Mouse (Mus musculus) cerebellum, adult 11-12 months (tissue): ENCODE data around the gene A630095N17Rik.
"Not testable (repeated sequence)": the region's sequence is repeated elsewhere in the genome, so short reads cannot be mapped to it uniquely, and the experiment has no call there.

ENCODE experiments used
- DNase-seq: peaks from one replicate; pipeline ENCODE4 v3.0.0; 2022

A630095N17Rik gene

DNA sequence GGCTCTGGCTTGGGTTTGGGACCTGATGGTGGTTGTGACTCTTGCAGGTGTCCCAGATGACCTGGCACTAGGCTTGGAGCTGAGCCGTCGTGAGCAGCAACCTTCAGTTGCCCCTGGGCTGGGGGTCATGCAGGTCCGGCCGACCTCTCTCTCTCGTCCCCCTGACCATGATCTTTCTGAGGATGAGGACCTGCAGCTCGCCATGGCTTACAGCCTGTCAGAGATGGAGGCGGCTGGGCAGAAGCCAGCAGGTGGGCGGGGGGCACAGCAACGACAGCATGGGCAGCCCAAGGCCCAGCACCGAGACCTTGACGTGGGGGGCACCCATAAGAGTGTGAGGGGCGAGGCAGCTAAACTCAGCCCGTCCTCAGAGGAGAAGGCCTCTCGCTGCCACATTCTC lies 11.5 kb upstream of the A630095N17Rik start:
- DNase-seq = no peak

DNA sequence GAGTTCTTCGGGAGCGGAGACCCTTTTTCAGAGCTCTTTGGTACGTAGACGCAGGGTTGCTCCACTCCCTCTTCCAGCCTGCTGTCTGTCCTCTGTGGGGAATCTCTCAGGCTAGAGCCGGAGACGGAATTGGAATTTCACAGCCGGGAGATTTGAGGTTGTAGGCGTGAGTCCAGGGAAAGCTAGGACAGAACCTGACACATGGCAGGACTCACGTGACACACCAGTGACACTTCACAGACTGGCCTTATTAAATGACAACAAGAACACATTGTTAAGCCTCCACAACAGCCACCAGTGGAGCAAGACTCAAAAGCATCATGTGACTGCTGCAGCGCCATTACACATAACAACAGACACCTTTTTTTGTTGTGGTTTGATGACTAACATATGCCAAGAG lies 7.7 kb upstream of the A630095N17Rik start:
- peak; percentile 63 for DNase-seq

DNA sequence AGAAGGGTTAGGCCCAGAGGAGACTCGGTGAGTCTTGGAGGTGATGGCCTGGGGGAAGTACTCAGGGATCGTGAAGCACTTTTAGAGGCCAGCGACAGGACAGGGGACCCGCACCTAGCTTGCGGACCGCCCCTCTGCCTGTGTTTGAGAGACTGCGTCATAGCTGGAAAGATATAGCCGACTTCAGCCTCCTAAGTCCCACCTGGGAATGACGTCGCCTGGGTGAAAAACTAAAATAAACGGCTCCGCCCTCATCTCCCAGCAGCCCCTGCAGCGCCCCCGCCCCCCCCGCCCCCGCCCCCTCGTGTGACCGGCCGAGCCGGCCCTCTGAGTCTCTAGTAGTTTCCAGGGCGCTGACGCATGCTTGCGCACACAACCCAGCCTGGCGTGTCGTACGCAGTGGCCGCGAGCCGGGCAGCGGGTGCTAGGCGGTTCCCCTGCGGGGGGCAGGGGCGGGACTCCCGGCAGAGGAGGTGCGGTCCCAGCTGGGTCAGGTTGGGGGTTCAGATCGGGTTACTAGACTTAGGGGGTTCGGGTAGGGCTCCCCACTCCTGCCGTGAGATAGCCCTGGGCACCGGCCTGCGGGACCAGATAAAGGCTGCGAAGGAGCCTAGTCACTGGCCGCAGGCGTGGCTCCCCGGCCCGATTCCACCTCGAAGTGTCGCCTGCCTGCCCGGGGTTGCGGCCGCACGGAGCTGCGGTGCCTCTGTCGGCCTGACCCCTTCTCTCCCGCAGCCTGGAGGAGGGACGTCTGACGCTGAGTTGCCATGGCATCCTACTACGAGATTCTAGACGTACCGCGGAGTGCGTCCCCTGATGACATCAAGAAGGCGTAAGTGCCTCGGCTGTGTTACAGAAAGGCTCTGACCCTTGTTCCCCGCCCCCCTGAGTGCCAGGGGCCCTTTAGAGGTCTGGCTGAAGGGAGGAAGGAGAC lies 4.5 kb upstream of the A630095N17Rik start, which contains the start of gene Dnajb2:
Dnajb2 (plus strand) TSS at position 290 of the 934 bp plus-strand sequence.
- peak; percentile 93 for DNase-seq

DNA sequence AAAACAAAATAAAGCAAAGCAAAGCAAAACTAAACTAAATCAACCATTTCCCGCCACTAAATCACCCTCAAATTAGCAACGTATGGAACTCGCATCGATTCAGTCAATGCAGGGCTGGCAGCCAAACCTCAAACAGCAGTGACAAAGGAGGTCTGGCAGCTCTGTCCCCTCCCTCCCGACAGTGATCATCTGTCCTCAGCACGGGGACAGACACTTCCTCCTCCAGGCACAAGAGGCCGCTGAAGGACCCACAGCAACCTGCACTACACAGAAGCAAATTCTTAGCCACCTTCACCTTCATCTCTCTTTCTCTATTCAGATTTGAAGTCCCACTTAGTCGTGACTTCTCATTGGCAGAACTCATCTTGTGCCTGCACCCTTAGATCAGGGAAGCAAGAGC lies 2.7 kb upstream of the A630095N17Rik start:
- DNase-seq = peak; percentile 84

DNA sequence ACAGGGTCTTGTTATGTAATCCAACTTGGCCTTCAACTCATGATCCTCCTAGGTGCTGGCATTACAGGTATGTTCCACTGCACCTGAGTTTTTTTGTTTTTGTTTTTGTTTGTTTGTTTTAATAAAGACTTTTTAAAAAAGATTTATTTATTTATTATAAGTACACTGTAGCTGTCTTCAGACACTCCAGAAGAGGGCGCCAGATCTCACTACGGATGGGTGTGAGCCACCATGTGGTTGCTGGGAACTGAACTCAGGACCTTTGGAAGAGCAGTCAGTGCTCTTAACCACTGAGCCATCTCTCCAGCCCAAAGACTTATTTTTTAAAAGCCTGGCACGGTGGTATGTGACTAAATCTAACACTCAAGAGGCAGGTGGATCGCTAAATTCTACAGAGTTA lies 587 bp upstream of the A630095N17Rik start:
- not testable (repeated sequence) for DNase-seq

DNA sequence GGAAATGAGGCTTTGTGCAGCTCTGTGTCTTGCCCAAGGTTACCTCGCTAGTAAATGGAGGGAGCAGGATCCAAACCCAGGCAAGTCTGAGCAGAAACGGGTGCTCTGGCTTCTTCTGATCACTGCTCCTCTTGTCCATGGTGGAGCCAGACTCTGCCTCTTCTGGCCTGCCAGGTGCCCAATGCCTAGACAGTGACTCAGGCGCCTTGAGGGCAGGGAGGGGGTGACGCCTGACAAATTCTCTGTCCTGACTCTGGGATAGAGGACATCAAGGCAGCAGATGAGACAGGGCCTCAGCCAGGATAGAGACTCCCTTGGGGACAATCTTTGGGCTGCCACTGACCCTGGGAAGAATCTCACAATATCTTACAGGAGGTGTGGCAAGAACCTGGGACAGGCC lies 678 bp downstream of the A630095N17Rik start:
- DNase-seq = no peak

DNA sequence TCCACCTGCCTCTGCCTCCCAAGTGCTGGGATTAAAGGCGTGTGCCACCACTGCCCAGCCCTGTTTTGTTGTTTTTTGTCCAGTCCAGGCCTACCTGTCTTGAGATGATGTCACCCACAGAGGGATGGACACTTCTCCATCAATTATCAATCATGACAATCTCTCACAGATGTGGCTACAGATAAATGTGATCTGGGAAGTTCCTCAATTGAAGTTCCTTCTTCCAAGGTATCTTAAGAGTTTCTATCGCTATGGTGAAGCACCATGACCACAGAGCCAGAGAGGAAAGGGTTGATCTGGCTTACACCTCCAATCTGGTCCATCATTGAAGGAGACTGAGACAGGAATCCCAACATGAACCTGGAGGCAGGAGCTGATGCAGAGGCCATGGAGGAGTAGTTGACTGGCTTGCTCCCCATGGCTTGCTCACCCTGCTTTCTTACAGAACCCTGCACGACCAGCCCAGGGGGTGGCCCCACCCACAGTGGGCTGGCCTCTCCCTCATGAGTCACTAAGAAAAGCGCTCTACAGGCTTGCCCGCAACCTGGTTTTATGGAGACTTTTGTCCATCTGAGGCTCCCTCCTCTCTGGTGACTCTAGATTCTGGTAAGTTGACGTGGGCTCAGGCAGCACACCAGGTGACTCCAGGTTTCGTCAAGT lies 1.4 kb downstream of the A630095N17Rik start:
- no peak for DNase-seq

DNA sequence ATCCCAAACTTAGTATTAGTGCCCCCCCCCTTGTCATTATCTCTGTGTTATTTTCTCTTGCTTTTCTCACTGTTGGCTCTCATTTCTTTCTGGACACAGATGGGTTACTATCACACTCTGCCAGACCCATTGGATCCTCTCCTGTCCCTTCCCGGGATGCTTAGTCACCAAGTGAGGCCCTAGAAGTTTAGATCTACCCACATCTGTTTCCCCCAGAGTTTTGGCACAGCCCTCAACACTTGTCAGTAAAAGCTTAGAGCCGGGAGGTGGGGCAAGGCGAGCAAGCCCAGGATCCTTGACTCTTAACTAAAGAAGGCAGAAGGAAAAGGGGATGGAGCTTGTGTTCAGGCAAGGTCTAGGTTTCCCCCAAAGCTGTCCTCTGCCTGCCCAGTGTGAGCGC lies 2.7 kb downstream of the A630095N17Rik start:
- DNase-seq = no peak

DNA sequence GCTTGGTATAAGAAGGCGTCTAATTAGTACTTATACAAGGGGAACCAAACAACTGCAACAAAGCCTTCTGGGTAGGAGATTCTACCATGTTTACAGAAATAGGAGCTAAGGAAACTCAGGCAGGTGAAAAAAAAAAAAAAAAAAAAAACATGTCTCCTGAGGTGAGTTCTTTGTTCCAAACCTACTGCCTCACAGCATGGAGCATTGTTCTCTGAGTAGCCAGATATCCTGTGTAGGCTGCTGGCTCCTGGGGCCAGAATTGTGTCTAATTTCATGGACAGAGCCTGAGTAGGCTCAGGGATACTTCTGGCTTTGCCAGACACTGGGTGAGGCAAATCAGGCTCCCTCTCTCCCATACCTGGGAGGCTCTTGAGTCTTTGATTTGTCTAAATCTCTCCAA lies 4.2 kb downstream of the A630095N17Rik start:
- no peak for DNase-seq

DNA sequence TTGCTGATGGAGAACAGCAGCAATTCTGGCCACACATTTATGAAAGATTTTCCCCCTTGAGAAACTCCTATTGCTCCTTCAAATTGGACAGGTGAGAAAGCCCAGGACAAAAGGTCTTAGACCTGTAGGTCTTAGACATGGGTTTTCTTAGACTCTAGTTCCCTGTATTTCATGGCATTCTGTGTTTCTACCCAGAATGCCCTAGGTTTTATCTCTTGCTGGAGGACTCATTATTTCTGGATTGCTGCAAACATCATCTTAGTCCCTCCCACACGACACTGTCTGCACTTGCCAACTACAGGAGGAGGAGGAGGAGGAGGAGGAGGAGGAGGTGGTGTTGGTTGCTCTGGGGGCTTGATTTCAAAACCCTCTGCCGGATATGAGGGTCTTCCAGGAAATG lies 5.8 kb downstream of the A630095N17Rik start:
- no peak for DNase-seq

DNA sequence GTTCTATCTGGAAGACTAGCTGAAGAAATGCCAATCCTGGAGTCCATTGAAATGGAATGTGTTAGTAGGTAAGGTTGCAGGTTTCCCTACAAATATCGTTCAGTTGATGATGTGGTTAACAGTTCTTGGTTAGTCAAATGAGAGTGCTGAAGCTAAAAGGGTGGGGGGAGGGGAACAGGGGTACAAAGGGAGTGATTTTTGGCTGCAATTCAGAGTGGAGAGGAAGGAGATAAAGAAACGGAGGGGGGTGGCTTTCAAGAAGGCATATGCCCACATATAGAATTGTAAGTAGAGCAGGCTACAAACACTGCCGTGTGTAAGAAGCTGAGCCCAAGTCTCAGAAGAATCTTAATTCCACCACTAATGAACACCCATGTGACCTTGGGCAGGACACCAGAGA lies 6.4 kb downstream of the A630095N17Rik start:
- DNase-seq = no peak

DNA sequence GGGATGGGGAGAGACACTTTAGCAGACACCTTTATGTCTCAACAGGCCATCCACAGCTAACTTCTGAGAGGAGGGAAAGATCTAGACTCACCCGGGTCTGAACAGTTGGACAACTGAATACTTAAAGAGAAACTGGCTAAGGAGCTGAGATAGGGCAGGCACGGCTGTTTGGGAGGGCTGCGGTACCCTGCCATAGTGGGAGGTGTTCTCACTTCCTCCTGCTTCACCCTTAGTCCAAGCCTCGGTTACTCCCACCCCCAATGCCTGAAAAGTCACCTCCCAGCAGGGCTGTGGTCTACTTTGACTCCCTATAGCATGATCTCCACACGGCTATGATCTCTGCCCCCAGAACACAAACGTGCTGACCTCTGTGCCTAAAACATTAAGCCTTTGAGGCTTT lies 8.4 kb downstream of the A630095N17Rik start:
- no peak for DNase-seq

DNA sequence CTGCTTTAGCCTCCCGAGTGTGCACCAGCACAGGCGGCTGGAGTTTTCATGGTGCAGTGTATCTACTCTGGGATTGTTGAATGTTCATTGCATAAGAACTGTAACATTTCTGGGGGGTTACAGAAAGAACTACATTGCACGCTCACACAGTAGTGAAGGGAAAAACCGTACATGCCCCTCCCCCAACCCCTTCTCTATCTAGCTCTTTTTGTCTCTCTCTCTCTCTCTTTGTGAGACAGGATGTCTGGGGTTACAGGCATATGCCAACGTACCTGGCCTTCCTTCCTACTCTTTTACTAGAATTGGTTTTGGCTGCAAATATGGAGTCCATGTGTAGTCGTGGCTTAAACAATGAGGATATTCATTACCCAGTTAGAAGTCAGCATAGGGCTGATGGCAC lies 9.0 kb downstream of the A630095N17Rik start:
- no peak for DNase-seq

DNA sequence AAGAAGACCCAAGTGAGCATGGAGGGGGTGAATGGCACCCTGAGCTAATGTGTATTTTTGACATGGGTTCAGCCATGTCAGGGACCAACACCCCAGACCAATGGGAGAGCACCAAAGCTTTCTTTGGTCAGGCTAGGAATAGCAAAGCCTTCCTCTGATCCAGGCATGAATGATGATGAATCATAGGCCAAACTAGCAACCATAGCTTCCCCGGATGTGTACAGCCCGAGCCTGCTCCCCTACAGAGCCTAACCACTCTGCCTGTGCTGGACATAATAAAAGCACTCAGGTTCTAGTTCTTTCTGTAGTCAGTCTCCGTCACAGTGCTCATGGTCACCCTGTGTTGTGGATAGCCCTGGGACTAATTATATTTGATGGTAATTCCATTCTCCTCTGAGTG lies 10.4 kb downstream of the A630095N17Rik start:
- DNase-seq = no peak

DNA sequence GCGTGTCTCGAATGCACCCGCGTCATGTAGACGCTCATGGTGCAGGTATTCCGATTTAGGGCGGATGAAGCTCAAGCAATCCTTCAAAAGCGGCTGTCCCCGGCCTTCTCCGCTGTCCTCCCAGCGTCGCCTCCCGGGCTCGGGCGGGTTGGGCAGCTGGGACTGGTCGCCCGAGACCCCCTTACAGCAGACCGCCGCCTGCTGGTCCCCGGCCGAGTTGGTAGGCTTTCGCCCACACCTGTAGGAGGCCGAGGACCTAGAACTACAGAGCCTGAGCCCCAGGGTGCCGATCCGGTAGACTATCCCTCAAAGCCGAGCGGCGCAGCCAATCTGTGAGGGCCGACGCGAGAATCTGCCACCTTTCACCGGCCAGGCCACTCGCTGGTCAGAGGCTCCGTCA lies 12.4 kb downstream of the A630095N17Rik start, which contains the start of gene Tuba4a:
Tuba4a (minus strand) TSS at position 335 of the 400 bp plus-strand sequence.
- no peak for DNase-seq

DNA sequence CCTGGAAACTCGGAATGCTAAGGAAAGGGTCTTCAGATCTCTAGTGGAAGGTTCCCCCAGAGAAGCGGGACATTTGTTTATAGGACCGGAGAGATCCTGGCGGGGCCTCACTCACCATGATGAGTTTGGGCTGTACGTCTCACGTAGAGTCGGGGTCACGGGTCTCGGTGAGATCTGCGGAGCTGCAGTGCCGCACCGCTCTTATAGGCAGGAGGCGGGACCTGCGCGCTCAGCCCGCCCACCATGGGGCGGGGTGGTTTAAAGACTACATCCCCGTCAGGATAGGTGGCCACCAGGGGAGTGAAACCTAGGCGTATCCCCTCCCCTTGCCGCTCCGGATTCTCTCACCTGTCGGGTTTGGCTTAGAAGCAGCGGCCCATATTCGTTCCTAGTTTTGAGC lies 12.8 kb downstream of the A630095N17Rik start:
- peak; percentile 97 for DNase-seq

DNA sequence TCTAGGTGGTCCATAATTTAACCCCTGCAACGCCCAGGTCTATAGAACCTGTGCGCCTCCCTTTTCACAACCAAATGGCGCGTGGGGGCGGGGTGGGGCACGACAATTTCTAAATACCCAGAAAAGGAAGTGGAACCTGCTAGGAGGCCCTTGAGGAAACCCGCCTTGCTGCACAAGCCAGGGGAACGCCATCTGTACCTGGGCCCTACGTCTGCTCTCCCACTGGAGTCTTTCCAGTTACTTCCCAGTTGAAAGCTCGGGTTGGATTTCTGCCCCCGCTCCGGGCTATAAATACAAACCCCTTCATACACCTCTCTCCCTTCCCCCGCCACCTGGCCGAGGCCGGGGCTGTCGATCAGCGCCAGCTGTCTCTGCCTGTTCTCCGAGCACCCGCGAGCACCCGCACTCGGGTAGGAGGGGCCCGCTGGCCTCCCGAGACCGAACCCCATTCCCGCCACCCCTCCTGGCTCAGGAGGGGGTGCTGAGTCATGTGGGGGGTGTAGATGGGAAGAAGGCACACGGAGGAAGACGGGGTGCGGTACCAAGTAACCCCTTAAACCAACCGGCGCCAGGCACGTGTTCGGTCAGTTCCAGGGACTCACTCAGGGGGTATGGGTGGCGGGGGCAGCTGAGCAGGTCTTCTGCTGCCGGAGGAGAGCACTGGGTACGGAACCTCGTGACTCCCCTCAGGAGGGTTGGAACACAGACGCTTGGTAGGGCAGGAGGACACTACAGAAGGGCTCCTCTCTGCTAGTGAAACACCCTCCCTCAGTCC lies 13.5 kb downstream of the A630095N17Rik start:
- DNase-seq = peak; percentile 96

DNA sequence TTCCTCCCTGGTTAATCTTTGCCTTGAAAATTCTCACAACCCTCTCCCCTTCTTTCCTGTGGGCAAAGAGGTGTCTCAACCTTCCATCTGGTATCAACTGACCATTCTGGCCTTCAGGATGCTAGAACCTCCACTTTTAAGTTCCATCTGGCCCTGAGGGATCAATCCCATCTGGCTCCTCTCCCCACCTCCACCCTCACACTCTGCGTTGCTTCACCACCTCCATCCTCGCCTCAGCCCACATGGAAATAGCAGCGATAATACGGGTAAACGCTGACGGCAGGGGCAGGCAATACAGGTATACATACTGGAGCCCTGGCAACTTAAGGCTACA lies 14.0 kb downstream of the A630095N17Rik start:
- no peak for DNase-seq

DNA sequence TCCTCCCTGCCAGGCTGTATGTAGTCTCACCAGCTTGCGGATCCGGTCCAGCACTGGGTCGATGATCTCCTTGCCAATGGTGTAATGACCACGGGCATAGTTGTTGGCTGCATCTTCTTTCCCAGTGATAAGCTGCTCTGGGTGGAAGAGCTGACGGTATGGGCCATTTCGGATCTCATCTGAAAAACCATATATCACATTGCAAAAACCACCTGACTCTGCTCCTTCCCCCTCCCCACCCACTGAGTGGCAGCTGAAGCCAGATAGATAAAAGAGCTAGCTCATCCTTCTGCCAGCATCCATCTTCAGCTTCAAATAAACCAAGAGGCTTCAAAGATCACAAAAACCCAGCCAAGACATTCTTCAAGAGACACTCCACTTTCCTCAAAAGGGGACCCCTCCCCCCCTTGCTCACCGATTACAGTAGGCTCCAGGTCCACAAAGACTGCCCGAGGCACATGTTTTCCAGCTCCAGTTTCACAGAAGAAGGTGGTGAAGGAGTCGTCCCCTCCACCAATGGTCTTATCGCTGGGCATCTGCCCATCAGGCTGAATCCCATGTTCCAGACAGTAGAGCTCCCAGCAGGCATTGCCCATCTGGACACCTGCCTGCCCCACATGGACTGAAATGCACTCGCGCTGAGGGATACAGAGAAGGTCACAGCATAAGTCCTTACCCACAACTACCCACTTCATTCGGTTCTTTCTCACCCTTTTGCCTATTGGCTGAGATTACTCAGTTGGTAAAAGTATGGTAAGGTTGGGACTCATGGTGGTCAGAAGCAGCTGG lies 14.9 kb downstream of the A630095N17Rik start:
- peak; percentile 76 for DNase-seq

DNA sequence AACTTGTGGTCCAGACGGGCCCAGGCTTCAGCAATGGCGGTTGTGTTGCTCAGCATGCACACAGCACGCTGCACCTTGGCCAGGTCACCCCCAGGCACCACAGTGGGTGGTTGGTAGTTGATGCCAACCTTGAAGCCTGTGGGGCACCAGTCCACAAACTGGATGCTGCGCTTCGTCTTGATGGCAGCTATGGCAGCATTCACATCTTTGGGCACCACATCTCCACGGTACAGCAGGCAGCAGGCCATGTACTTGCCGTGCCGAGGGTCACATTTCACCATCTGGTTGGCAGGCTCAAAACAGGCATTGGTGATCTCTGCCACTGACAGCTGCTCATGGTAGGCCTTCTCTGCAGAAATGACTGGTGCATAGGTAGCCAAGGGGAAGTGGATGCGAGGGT lies 16.1 kb downstream of the A630095N17Rik start:
- peak; percentile 52 for DNase-seq

DNA sequence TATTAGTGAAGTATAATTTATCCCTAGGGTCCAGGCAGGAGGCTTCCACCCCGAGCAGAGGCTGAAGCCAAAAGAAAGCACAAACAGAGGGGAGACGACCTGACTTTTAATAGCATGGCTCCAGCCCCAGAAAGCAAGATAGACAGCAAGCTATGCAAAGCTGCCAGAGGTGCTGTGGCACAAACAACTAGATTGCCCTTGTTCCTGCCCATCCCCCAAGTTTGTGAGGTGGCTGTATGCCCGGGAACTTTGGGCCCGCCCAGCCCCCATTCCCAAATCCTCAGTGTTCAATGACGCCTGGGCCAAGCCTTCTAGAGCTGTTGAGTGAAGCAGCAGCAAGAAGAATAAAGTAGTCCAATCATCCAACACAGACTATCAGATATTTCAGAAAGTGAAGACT lies 17.0 kb downstream of the A630095N17Rik start:
- DNase-seq = peak; percentile 66

DNA sequence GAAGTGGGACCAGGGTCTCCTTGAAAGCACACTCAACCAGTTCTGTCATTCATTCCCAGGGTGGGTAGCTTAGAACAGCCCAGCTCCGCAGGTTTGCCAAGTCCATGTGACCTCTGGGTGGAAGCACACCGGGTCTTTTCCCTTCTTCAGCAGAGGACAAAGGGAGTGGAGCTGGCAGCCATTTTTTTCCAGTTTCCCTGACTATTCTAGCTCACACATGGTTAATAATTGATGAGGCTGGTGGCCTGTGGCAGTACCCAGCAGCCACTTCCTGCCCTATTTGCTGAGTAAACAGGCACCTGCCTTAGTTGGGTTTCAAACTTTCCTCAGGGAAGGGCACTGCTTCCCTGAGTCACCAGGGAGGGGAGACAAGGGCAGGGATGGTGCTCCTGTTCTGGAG lies 17.5 kb downstream of the A630095N17Rik start:
- DNase-seq = no peak

DNA sequence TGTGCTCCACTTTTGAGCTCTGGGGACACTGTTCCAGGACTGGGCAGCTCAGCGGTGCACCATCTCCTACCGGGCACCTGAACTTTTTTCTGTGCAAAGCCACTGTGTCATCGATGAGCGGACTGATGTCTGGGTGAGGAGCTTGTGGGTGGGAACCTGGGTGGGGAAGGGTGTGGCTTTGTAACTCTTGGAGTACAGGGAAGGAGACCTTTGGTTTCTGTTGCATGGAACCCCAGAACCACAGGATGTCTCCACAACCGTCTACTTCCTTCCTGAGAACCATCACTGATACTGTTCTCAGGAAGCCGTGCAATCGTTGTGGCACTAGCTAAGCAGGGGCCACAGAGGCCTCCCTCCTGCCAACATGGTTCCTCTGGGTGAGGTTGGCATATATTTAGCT lies 18.8 kb downstream of the A630095N17Rik start:
- DNase-seq = no peak
